Mouse (Mus musculus): Measurements from ENCODE around the gene Rassf3. TPM values are rescaled to one million over a fixed set of nuclear protein-coding genes. Genes with fewer than 3 reads are reported as not detected.

The Rassf3 gene
- polyA plus RNA-seq, 1 experiment, result 15.5 TPM

GRCm38 (mm10) chr10:121421023-121421422 is 55.1 kb downstream of the Rassf3 start:
- 93% methylated on average over 9 of the region's 9 CpGs for WGBS
- TF ChIP-seq CTCF (IDR thresholded peaks at IDR 0.05; ENCODE audit: borderline replicate concordance, control insufficient read depth, extremely low read depth, insufficient read depth, low read length, poor library complexity) (no peak), POLR2A (IDR thresholded peaks at IDR 0.05; ENCODE audit: control insufficient read depth, extremely low read depth, insufficient read depth, low read length, poor library complexity) (no peak)
- Histone ChIP-seq H3K36me3 (ENCODE audit: control insufficient read depth, insufficient read depth, low read length) (no peaks in the 10 kb centered on the region), H3K27ac (ENCODE audit: control insufficient read depth, insufficient read depth, low read length) (no peak overlapping the region), H3K4me3 (ENCODE audit: control insufficient read depth, insufficient read depth, low read length) (no peak overlapping the region), H3K4me1 (replicated peaks; ENCODE audit: control insufficient read depth, insufficient read depth, low read length) (peaks cover 39% of the 10 kb centered on the region), H3K27me3 (ENCODE audit: control insufficient read depth, insufficient read depth, low read length) (no peaks in the 10 kb centered on the region)
- no peak for DNase-seq

- Histone ChIP-seq H3K27me3 (ENCODE audit: control insufficient read depth, insufficient read depth, low read length) (no peaks in the 10 kb centered on the region), H3K27ac (ENCODE audit: control insufficient read depth, insufficient read depth, low read length) (peak overlapping the region; percentile 37; the same call in 1 of the 2 replicates), H3K4me3 (ENCODE audit: control insufficient read depth, insufficient read depth, low read length) (no peak overlapping the region), H3K36me3 (ENCODE audit: control insufficient read depth, insufficient read depth, low read length) (no peaks in the 10 kb centered on the region), H3K4me1 (replicated peaks; ENCODE audit: control insufficient read depth, insufficient read depth, low read length) (peaks cover 35% of the 10 kb centered on the region)
- 37% methylated on average over 22 of the region's 22 CpGs for WGBS
- no peak for TF ChIP-seq POLR2A (IDR thresholded peaks at IDR 0.05; ENCODE audit: control insufficient read depth, extremely low read depth, insufficient read depth, low read length, poor library complexity)
- no peak for TF ChIP-seq CTCF (IDR thresholded peaks at IDR 0.05; ENCODE audit: borderline replicate concordance, control insufficient read depth, extremely low read depth, insufficient read depth, low read length, poor library complexity)
- peak; percentile 56 for DNase-seq
These were observed 56.3 kb downstream of the Rassf3 start for GRCm38 (mm10) chr10:121419640-121420470.

GRCm38 (mm10) chr10:121418835-121419234 is 57.3 kb downstream of the Rassf3 start:
- Histone ChIP-seq H3K4me3 (ENCODE audit: control insufficient read depth, insufficient read depth, low read length) (no peak overlapping the region), H3K36me3 (ENCODE audit: control insufficient read depth, insufficient read depth, low read length) (no peaks in the 10 kb centered on the region), H3K27me3 (ENCODE audit: control insufficient read depth, insufficient read depth, low read length) (no peaks in the 10 kb centered on the region), H3K27ac (ENCODE audit: control insufficient read depth, insufficient read depth, low read length) (no peak overlapping the region), H3K4me1 (replicated peaks; ENCODE audit: control insufficient read depth, insufficient read depth, low read length) (peaks cover 32% of the 10 kb centered on the region)
- TF ChIP-seq CTCF (IDR thresholded peaks at IDR 0.05; ENCODE audit: borderline replicate concordance, control insufficient read depth, extremely low read depth, insufficient read depth, low read length, poor library complexity) (no peak), POLR2A (IDR thresholded peaks at IDR 0.05; ENCODE audit: control insufficient read depth, extremely low read depth, insufficient read depth, low read length, poor library complexity) (no peak)
- no peak for DNase-seq
- WGBS, result 94% methylated on average over 14 of the region's 14 CpGs

GRCm38 (mm10) chr10:121414127-121414526 is 62.0 kb downstream of the Rassf3 start:
- TF ChIP-seq CTCF (IDR thresholded peaks at IDR 0.05; ENCODE audit: borderline replicate concordance, control insufficient read depth, extremely low read depth, insufficient read depth, low read length, poor library complexity) (no peak), POLR2A (IDR thresholded peaks at IDR 0.05; ENCODE audit: control insufficient read depth, extremely low read depth, insufficient read depth, low read length, poor library complexity) (no peak)
- no peak for DNase-seq
- peaks cover 15% of the 10 kb centered on the region for H3K4me1 ChIP-seq (replicated peaks; ENCODE audit: control insufficient read depth, insufficient read depth, low read length)
- H3K36me3 ChIP-seq (ENCODE audit: control insufficient read depth, insufficient read depth, low read length), result no peaks in the 10 kb centered on the region
- H3K4me3 ChIP-seq (ENCODE audit: control insufficient read depth, insufficient read depth, low read length), result no peak overlapping the region
- WGBS, result 96% methylated on average over 13 of the region's 13 CpGs
- no peak overlapping the region for H3K27ac ChIP-seq (ENCODE audit: control insufficient read depth, insufficient read depth, low read length)
- H3K27me3 ChIP-seq (ENCODE audit: control insufficient read depth, insufficient read depth, low read length), result no peaks in the 10 kb centered on the region

- WGBS, result 96% methylated on average over 17 of the region's 17 CpGs
- H3K27me3 ChIP-seq (ENCODE audit: control insufficient read depth, insufficient read depth, low read length), result no peaks in the 10 kb centered on the region
- H3K36me3 ChIP-seq (ENCODE audit: control insufficient read depth, insufficient read depth, low read length), result no peaks in the 10 kb centered on the region
- H3K27ac ChIP-seq (ENCODE audit: control insufficient read depth, insufficient read depth, low read length), result no peak overlapping the region
- H3K4me3 ChIP-seq (ENCODE audit: control insufficient read depth, insufficient read depth, low read length), result no peak overlapping the region
- no peak for DNase-seq
- H3K4me1 ChIP-seq (replicated peaks; ENCODE audit: control insufficient read depth, insufficient read depth, low read length), result peaks cover 12% of the 10 kb centered on the region
- no peak for TF ChIP-seq POLR2A (IDR thresholded peaks at IDR 0.05; ENCODE audit: control insufficient read depth, extremely low read depth, insufficient read depth, low read length, poor library complexity)
- no peak for TF ChIP-seq CTCF (IDR thresholded peaks at IDR 0.05; ENCODE audit: borderline replicate concordance, control insufficient read depth, extremely low read depth, insufficient read depth, low read length, poor library complexity)
These were observed 63.3 kb downstream of the Rassf3 start for GRCm38 (mm10) chr10:121412824-121413223.

GRCm38 (mm10) chr10:121411721-121412455 is 64.3 kb downstream of the Rassf3 start:
- peaks cover 10% of the 10 kb centered on the region for H3K4me1 ChIP-seq (replicated peaks; ENCODE audit: control insufficient read depth, insufficient read depth, low read length)
- WGBS, result 93% methylated on average over 11 of the region's 11 CpGs
- H3K36me3 ChIP-seq (ENCODE audit: control insufficient read depth, insufficient read depth, low read length), result no peaks in the 10 kb centered on the region
- TF ChIP-seq CTCF (IDR thresholded peaks at IDR 0.05; ENCODE audit: borderline replicate concordance, control insufficient read depth, extremely low read depth, insufficient read depth, low read length, poor library complexity) (no peak), POLR2A (IDR thresholded peaks at IDR 0.05; ENCODE audit: control insufficient read depth, extremely low read depth, insufficient read depth, low read length, poor library complexity) (no peak)
- H3K27me3 ChIP-seq (ENCODE audit: control insufficient read depth, insufficient read depth, low read length), result no peaks in the 10 kb centered on the region
- H3K4me3 ChIP-seq (ENCODE audit: control insufficient read depth, insufficient read depth, low read length), result no peak overlapping the region
- DNase-seq, result no peak
- no peak overlapping the region for H3K27ac ChIP-seq (ENCODE audit: control insufficient read depth, insufficient read depth, low read length)

Data from thymus, adult 2 months (tissue).